Mouse (Mus musculus) ES-Bruce4 (cell line): Measurements from ENCODE around the gene Speer4a. TPM values are rescaled to one million over a fixed set of nuclear protein-coding genes. Genes with fewer than 3 reads are reported as not detected.

Experiments used
- polyA plus RNA-seq: library from polyadenylated mRNA; stranded (reverse); fragments of >200 nt; gene quantifications from 2 replicates; pipeline ENCODE4 v1.2.4, GENCODE M21; 2011; ENCODE audit warnings: low read depth; ENCODE audit not compliant: missing spikeins, insufficient read depth, insufficient read length

Speer4a gene
- polyA plus RNA-seq, 1 experiment = not detected

Other genes with a start within 250 kb of the Speer4a start
- not detected in 2 replicates for gene Gm21663, start 97.2 kb downstream of the Speer4a start, polyA plus RNA-seq
- gene Gm21671, start 85.1 kb downstream of the Speer4a start, polyA plus RNA-seq = not detected in 2 replicates
- not detected in 2 replicates for gene Gm21680, start 66.9 kb downstream of the Speer4a start, polyA plus RNA-seq
- gene Gm21698, start 50.9 kb downstream of the Speer4a start, polyA plus RNA-seq = not detected in 2 replicates
- not detected in 2 replicates for gene Gm1979, start 34.8 kb downstream of the Speer4a start, polyA plus RNA-seq
- gene Gm5862, start 16.6 kb downstream of the Speer4a start, polyA plus RNA-seq = not detected in 2 replicates
- gene Gm7347, start 19.0 kb upstream of the Speer4a start, polyA plus RNA-seq = not detected in 2 replicates
- gene Gm10471, start 49.7 kb upstream of the Speer4a start, polyA plus RNA-seq = not detected in 2 replicates
- not detected in 2 replicates for gene 5031410I06Rik, start 65.8 kb upstream of the Speer4a start, polyA plus RNA-seq
- not detected in 2 replicates for gene Gm10220, start 81.9 kb upstream of the Speer4a start, polyA plus RNA-seq
- not detected in 2 replicates for gene Gm7361, start 218.1 kb upstream of the Speer4a start, polyA plus RNA-seq